Mouse (Mus musculus): ENCODE measurements around the gene Tmem175. TPM values are rescaled to one million over a fixed set of nuclear protein-coding genes. Genes with fewer than 3 reads are reported as not detected.
"Not testable (repeated sequence)": the region's sequence is repeated elsewhere in the genome, so short reads cannot be mapped to it uniquely, and the experiment has no call there.

Tmem175 gene
- polyA plus RNA-seq, 1 experiment from 2014 or later = 28.0 TPM

DNA sequence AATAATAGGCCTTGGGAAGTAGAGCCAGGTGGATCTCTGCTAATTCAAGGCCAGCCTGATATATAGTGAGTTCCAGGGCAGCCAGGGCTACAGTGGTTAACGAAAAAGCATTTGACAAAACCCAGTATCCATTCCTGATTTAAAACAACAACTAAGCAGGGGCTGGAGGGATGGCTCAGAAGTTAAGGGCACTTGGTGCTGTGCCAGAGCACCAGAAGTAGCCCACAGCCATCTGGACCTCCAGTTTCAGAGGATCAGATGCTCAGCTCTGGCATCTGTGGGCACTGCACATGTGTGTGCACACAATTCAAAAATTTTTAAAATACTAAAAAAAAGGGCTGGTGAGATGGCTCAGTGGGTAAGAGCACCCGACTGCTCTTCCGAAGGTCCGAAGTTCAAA is 4.1 kb downstream of the Tmem175 start:
- DNase-seq (ENCODE audit: low spot score) = no peak
- Histone ChIP-seq H3K4me3 (ENCODE audit: low read depth, low read length) (no peak overlapping the region), H3K9me3 (ENCODE audit: control insufficient read depth, low read length) (no peaks in the 10 kb centered on the region)

DNA sequence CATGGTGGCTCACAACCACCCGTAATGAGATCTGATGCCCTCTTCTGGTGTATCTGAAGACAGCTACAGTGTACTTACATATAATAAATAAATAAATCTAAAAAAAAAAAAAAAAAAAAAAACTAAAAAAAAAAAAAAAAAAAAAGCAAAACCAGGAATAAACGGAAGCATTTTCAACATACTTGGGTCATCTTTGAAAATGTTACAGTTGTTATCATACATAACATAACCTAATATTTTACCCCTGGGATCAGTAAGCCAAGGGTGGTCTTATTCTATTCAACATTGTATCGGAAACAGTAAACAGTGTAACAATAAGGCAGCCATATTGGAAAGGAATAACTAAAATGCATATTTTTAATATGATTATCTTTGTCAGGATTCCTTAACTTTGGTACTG is 4.5 kb downstream of the Tmem175 start:
- DNase-seq (ENCODE audit: low spot score); H3K27me3 ChIP-seq (replicated peaks; ENCODE audit: control insufficient read depth, insufficient read depth, low read length); H3K4me3 ChIP-seq (ENCODE audit: low read depth, low read length); H3K9me3 ChIP-seq (ENCODE audit: control insufficient read depth, low read length); H3K9ac ChIP-seq (ENCODE audit: low read length); H3K4me2 ChIP-seq (ENCODE audit: low read length); H3K27ac ChIP-seq (ENCODE audit: low read depth); ATAC-seq (replicated peaks; ENCODE audit: low FRiP score, low TSS enrichment, low read depth); H3K4me1 ChIP-seq (replicated peaks; ENCODE audit: control insufficient read depth, insufficient read depth, low read length); H3K36me3 ChIP-seq (ENCODE audit: control insufficient read depth, insufficient read depth, low read length): not testable (repeated sequence)
- WGBS = 86% methylated on average over 2 of the region's 3 CpGs

More for the DNA sequence above, 4.1 kb downstream of the Tmem175 start:
- no peak for ATAC-seq (replicated peaks; ENCODE audit: low FRiP score, low TSS enrichment, low read depth)
- no peak overlapping the region for H3K4me2 ChIP-seq (ENCODE audit: low read length)
- no peak overlapping the region for H3K9ac ChIP-seq (ENCODE audit: low read length)
- H3K36me3 ChIP-seq (ENCODE audit: control insufficient read depth, insufficient read depth, low read length) = 0 out of 2 replicates have a peak, but pooled peaks cover 5% of the 10 kb centered on the region
- no peaks in the 10 kb centered on the region for H3K27me3 ChIP-seq (replicated peaks; ENCODE audit: control insufficient read depth, insufficient read depth, low read length)
- no peak overlapping the region for H3K27ac ChIP-seq (ENCODE audit: low read depth)
- H3K4me1 ChIP-seq (replicated peaks; ENCODE audit: control insufficient read depth, insufficient read depth, low read length) = peaks cover 7% of the 10 kb centered on the region
- WGBS = 90% methylated on average over 4 of the region's 4 CpGs

DNA sequence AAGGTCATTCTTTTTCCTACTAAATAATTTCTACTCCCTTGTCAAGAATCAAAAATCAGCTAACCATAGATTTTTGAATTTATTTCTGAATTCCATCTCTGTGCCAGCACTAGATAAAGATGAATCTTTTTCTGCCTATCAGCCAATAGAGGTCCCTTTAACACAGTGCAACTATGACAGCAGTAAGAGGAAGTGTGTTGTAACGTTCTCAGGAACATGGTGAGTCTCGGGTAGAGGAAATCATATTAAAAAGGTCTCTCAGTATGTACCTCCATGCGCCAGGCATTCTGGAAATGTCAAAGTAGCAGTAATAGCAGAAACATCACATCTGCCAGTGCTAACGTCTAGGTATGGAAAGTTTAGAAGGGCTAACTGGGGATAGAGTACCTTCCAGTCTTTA is 6.6 kb downstream of the Tmem175 start:
- Histone ChIP-seq H3K9me3 (ENCODE audit: control insufficient read depth, low read length) (no peaks in the 10 kb centered on the region), H3K27me3 (replicated peaks; ENCODE audit: control insufficient read depth, insufficient read depth, low read length) (no peaks in the 10 kb centered on the region), H3K36me3 (ENCODE audit: control insufficient read depth, insufficient read depth, low read length) (peaks cover 15% of the 10 kb centered on the region), H3K9ac (ENCODE audit: low read length) (no peak overlapping the region), H3K4me1 (replicated peaks; ENCODE audit: control insufficient read depth, insufficient read depth, low read length) (no peaks in the 10 kb centered on the region), H3K4me3 (ENCODE audit: low read depth, low read length) (no peak overlapping the region), H3K27ac (ENCODE audit: low read depth) (no peak overlapping the region), H3K4me2 (ENCODE audit: low read length) (no peak overlapping the region)
- no peak for ATAC-seq (replicated peaks; ENCODE audit: low FRiP score, low TSS enrichment, low read depth)
- no peak for DNase-seq (ENCODE audit: low spot score)
- 76% methylated on average over 4 of the region's 4 CpGs for WGBS

DNA sequence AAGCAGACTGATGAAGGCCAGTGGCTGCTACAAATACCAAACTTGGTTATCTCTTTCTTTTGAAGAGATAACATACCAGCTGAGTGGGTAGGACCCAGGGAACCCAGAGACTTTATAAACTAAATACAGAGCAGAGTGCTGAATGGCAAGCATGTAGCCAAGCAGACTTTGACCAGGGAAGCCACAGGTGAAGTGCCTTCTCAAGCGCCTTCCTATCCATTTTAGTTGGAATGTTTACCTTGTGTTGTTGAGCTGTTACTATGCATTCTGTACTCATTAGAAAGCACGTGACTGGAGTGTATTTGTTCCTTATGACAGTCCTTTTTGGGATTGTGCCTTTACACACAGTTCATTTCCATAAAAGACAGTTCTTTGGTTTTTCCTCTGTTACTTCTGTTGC is 14.1 kb downstream of the Tmem175 start:
- WGBS = 79% methylated on average over 2 of the region's 2 CpGs
- Histone ChIP-seq H3K4me1 (replicated peaks; ENCODE audit: control insufficient read depth, insufficient read depth, low read length) (no peaks in the 10 kb centered on the region), H3K9me3 (ENCODE audit: control insufficient read depth, low read length) (no peaks in the 10 kb centered on the region), H3K27ac (ENCODE audit: low read depth) (no peak overlapping the region), H3K27me3 (replicated peaks; ENCODE audit: control insufficient read depth, insufficient read depth, low read length) (no peaks in the 10 kb centered on the region), H3K9ac (ENCODE audit: low read length) (no peak overlapping the region), H3K4me2 (ENCODE audit: low read length) (no peak overlapping the region), H3K4me3 (ENCODE audit: low read depth, low read length) (no peak overlapping the region), H3K36me3 (ENCODE audit: control insufficient read depth, insufficient read depth, low read length) (peaks cover 81% of the 10 kb centered on the region)
- DNase-seq (ENCODE audit: low spot score) (no peak), ATAC-seq (replicated peaks; ENCODE audit: low FRiP score, low TSS enrichment, low read depth) (no peak)

DNA sequence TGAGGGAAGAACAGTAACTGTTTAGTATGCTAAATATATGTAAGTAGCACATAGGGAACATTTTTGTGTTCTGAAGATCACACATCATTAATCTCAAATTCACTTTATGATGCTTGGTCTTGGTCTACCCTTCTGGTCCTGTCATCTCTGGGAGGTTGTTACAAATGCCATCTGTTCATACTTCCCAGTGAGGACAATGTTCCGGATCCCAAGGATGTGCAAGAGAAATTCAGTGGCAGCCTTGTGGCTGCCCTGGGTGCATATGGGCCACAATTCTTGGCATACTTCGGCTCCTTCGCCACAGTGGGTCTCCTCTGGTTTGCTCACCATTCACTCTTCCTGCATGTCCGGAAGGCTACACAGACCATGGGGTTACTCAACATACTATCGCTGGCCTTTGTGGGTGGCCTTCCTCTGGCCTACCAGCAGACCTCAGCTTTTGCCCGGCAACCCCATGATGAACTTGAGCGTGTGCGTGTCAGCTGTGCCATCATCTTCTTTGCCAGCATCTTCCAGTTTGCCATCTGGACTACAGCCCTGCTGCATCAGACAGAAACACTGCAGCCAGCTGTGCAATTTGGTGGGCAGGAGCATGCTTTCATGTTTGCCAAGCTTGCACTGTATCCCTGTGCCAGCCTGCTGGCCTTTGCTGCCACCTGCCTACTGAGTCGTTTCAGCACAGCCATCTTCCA is 16.2 kb downstream of the Tmem175 start:
- Histone ChIP-seq H3K4me3 (ENCODE audit: low read depth, low read length) (no peak overlapping the region), H3K36me3 (ENCODE audit: control insufficient read depth, insufficient read depth, low read length) (peaks cover 87% of the 10 kb centered on the region), H3K27me3 (replicated peaks; ENCODE audit: control insufficient read depth, insufficient read depth, low read length) (no peaks in the 10 kb centered on the region), H3K9me3 (ENCODE audit: control insufficient read depth, low read length) (no peaks in the 10 kb centered on the region), H3K4me1 (replicated peaks; ENCODE audit: control insufficient read depth, insufficient read depth, low read length) (no peaks in the 10 kb centered on the region), H3K27ac (ENCODE audit: low read depth) (no peak overlapping the region), H3K4me2 (ENCODE audit: low read length) (no peak overlapping the region), H3K9ac (ENCODE audit: low read length) (no peak overlapping the region)
- DNase-seq (ENCODE audit: low spot score) (no peak), ATAC-seq (replicated peaks; ENCODE audit: low FRiP score, low TSS enrichment, low read depth) (no peak)
- WGBS = 88% methylated on average over 9 of the region's 9 CpGs

DNA sequence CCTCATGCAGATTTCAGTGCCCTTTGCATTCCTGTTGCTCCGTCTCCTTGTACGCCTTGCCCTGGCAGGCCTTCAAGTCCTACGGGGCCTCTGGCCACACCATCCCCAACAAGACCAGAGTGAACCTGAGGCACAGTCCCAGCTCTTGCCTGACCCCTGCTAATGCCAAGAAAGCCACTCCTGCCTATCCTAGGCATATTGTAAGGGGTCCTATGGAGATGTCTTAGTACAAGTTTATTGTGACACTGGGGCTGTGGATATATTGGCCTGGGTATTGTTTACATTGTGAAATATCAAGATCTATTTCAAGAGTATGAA is 16.7 kb downstream of the Tmem175 start:
- Histone ChIP-seq H3K4me1 (replicated peaks; ENCODE audit: control insufficient read depth, insufficient read depth, low read length) (no peaks in the 10 kb centered on the region), H3K27ac (ENCODE audit: low read depth) (no peak overlapping the region), H3K4me3 (ENCODE audit: low read depth, low read length) (no peak overlapping the region), H3K4me2 (ENCODE audit: low read length) (no peak overlapping the region), H3K36me3 (ENCODE audit: control insufficient read depth, insufficient read depth, low read length) (peaks cover 85% of the 10 kb centered on the region), H3K9me3 (ENCODE audit: control insufficient read depth, low read length) (no peaks in the 10 kb centered on the region), H3K9ac (ENCODE audit: low read length) (no peak overlapping the region), H3K27me3 (replicated peaks; ENCODE audit: control insufficient read depth, insufficient read depth, low read length) (no peaks in the 10 kb centered on the region)
- no peak for ATAC-seq (replicated peaks; ENCODE audit: low FRiP score, low TSS enrichment, low read depth)
- WGBS = 91% methylated on average over 3 of the region's 3 CpGs
- DNase-seq (ENCODE audit: low spot score) = no peak

DNA sequence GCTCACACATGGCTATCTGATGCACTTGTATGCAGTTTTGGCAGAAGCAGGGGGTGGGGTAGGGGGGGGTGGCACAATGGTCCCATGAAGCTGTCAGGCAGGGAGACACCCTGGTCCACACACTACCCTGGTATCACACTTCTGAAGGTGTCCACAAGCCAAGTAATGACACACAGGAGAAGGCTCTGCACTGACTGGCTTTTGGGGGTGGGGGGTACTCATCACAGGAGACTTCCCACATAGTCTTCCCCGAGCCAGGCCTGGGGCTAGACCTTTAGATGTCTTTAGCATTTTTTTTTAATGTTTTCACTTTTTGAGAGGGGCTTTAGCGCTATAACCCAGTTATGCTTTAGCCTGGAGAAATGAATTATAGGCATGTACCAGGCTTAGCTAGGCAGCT is 17.7 kb downstream of the Tmem175 start:
- Histone ChIP-seq H3K4me2 (ENCODE audit: low read length) (no peak overlapping the region), H3K27me3 (replicated peaks; ENCODE audit: control insufficient read depth, insufficient read depth, low read length) (no peaks in the 10 kb centered on the region), H3K9me3 (ENCODE audit: control insufficient read depth, low read length) (no peaks in the 10 kb centered on the region), H3K36me3 (ENCODE audit: control insufficient read depth, insufficient read depth, low read length) (peaks cover 76% of the 10 kb centered on the region), H3K4me3 (ENCODE audit: low read depth, low read length) (no peak overlapping the region), H3K9ac (ENCODE audit: low read length) (no peak overlapping the region), H3K4me1 (replicated peaks; ENCODE audit: control insufficient read depth, insufficient read depth, low read length) (no peaks in the 10 kb centered on the region), H3K27ac (ENCODE audit: low read depth) (no peak overlapping the region)
- DNase-seq (ENCODE audit: low spot score) (no peak), ATAC-seq (replicated peaks; ENCODE audit: low FRiP score, low TSS enrichment, low read depth) (no peak)
- WGBS = 85% methylated on average over 2 of the region's 2 CpGs

DNA sequence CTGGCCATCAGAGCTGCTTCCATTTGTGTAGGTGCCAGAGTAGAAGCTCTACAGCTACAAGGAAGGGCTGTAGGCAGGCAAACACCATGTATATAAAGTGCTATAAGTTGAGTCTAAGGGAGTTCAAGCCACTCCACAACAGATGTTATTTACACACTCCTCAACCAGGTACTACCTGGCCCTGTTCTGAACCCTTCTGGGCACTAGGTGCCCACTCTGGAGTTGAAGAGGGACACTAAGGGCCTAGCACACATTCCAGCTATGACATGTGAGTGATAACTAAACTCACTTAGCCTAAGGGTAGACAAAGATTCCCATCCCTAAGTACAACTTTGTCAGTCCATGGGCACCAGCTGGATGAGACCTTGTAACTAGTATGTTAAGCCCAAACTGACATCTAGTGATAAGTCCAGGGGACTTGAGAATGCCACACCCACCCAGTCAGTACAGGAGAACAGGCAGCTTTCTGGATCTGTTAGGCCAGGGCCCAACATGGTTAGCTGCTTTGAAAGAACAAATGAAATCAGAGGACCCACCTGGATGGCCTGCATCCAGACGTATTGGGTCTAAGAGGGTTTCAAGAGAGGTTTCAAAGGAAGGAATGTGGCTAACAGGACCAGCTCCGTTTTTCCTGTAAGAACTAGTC is 18.4 kb downstream of the Tmem175 start:
- Histone ChIP-seq H3K4me3 (ENCODE audit: low read depth, low read length) (no peak overlapping the region), H3K9me3 (ENCODE audit: control insufficient read depth, low read length) (no peaks in the 10 kb centered on the region), H3K27me3 (replicated peaks; ENCODE audit: control insufficient read depth, insufficient read depth, low read length) (no peaks in the 10 kb centered on the region), H3K4me2 (ENCODE audit: low read length) (no peak overlapping the region), H3K27ac (ENCODE audit: low read depth) (no peak overlapping the region), H3K4me1 (replicated peaks; ENCODE audit: control insufficient read depth, insufficient read depth, low read length) (no peaks in the 10 kb centered on the region), H3K9ac (ENCODE audit: low read length) (no peak overlapping the region), H3K36me3 (ENCODE audit: control insufficient read depth, insufficient read depth, low read length) (peaks cover 76% of the 10 kb centered on the region)
- ATAC-seq (replicated peaks; ENCODE audit: low FRiP score, low TSS enrichment, low read depth) (no peak), DNase-seq (ENCODE audit: low spot score) (no peak)
- 86% methylated on average over 2 of the region's 2 CpGs for WGBS

DNA sequence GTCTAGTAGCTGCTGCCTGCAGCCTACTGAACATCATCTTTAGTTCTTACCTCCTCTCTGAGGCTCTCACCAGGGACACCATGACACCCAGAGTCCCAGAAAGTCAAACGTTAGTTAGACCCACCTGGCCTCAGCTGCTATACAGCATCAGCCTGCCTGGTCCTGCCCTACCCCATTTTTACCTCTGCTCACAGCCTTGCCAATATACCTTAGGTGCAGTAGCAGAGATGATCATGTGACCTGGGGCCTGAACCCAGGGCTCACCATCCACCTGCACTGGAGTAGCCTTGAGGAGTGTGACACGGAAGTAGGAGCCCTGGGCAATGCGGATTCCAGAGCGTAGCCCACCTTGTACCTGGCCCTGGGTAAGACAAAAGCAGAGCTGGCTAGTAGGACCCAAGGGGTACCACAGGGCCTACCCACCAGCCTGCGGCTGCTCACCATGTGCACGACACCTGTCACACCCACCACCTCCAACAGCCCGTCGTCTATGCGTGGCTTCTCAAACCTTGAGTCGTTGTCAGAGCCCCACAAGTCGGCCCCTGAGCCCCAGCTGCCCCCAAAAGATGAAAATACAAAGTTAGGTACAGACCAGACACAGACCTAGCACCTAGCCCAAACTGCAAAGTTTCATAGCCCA is 19.5 kb downstream of the Tmem175 start:
- DNase-seq (ENCODE audit: low spot score) = no peak
- WGBS = 87% methylated on average over 11 of the region's 11 CpGs

More for the DNA sequence above, 19.5 kb downstream of the Tmem175 start:
- H3K27ac ChIP-seq (ENCODE audit: low read depth) = no peak overlapping the region
- no peaks in the 10 kb centered on the region for H3K4me1 ChIP-seq (replicated peaks; ENCODE audit: control insufficient read depth, insufficient read depth, low read length)
- no peak overlapping the region for H3K4me3 ChIP-seq (ENCODE audit: low read depth, low read length)
- H3K27me3 ChIP-seq (replicated peaks; ENCODE audit: control insufficient read depth, insufficient read depth, low read length) = no peaks in the 10 kb centered on the region
- H3K9ac ChIP-seq (ENCODE audit: low read length) = no peak overlapping the region
- no peak for ATAC-seq (replicated peaks; ENCODE audit: low FRiP score, low TSS enrichment, low read depth)
- peaks cover 78% of the 10 kb centered on the region for H3K36me3 ChIP-seq (ENCODE audit: control insufficient read depth, insufficient read depth, low read length)
- no peaks in the 10 kb centered on the region for H3K9me3 ChIP-seq (ENCODE audit: control insufficient read depth, low read length)
- no peak overlapping the region for H3K4me2 ChIP-seq (ENCODE audit: low read length)
